Comparison of ENCODE assay signal across 8 mouse cellular contexts in the genomic region with DNA sequence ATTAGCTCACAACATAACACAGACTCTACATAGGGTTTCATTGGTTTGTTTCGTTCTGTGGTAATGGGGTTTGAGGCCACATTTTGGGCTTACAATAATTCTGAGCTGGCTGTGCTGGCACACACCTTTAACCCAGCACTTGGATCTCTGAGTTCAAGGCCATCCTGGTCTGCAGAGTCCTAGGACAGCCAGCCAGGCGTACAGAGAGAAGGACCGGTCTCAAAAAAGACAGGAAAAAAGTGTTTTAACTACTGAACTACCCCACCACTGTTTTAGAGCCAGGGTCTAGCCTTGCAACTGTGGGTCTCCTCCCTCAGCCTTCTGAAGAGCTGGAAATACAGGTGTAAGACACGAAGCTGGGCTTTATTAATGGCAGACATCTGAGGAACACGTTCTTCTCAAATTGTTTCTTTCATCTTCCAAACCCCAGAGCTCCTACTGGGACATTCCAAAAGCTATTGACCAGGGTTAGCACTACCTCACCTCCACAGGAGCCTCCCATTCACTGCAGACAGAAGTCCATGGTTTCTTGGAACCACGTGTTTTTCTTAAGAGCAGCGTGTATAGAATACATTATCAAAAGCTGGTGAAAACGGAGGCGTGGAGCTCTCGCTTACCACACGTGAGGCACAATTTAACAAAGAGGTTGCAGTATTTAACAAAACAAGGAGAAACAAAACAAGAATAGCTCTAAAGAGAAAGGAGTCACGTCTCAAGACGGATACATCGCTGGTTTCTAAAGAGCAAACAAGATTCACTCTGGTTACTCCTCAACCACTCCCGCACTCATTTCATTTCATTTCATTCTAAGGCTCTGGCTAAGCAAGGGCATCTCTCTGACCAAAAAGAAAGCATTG. TPM values are rescaled to one million over a fixed set of nuclear protein-coding genes. Genes with fewer than 3 reads are reported as not detected.
A peak's percentile ranks its signal among the peaks of the same experiment; 100 is the strongest.
DNase-seq lines count a peak whose midpoint lies in the region; ATAC-seq and TF ChIP-seq lines count a peak whose summit lies in the region.

No protein-coding gene starts in this region.

- H3K27ac ChIP-seq in kidney, postnatal 0 days, result 0 out of 2 replicates have a peak overlapping the region, but pooled peaks have one; percentile 94
- no peak overlapping the region for H3K27ac ChIP-seq in bone marrow macrophage, adult 2 months (ENCODE audit: insufficient read depth, low read depth, low read length)
- no peak overlapping the region for H3K27ac ChIP-seq in hindbrain, embryonic 13.5 days
- H3K27ac ChIP-seq in midbrain, embryonic 15.5 days, result peak overlapping the region; percentile 86; the same call in 1 of the 2 replicates

- no peaks in the 10 kb centered on the region for H3K9me3 ChIP-seq in kidney, postnatal 0 days (replicated peaks; ENCODE audit: low read length)
- H3K9me3 ChIP-seq in hindbrain, embryonic 13.5 days, result no peaks in the 10 kb centered on the region
- H3K9me3 ChIP-seq in midbrain, embryonic 15.5 days, result no peaks in the 10 kb centered on the region

- no peak for TF ChIP-seq CTCF in kidney, postnatal 0 days (IDR thresholded peaks at IDR 0.05; ENCODE audit: low read depth)
- TF ChIP-seq CTCF in bone marrow macrophage, adult 2 months (IDR thresholded peaks at IDR 0.05; ENCODE audit: low read depth, low read length), result no peak

- no peak for ATAC-seq in kidney, postnatal 0 days (replicated peaks; ENCODE audit: low FRiP score, low read depth)
- ATAC-seq in hindbrain, embryonic 13.5 days (ENCODE audit: low FRiP score), result no peak
- no peak for ATAC-seq in midbrain, embryonic 15.5 days (replicated peaks)

- peak overlapping the region; percentile 74 for H3K4me2 ChIP-seq in kidney, postnatal 0 days (ENCODE audit: low read length)
- H3K4me2 ChIP-seq in hindbrain, embryonic 13.5 days, result peak overlapping the region; percentile 66
- H3K4me2 ChIP-seq in midbrain, embryonic 15.5 days, result peak overlapping the region; percentile 61

- H3K27me3 ChIP-seq in kidney, postnatal 0 days (ENCODE audit: insufficient read depth, low read length), result no peaks in the 10 kb centered on the region
- no peaks in the 10 kb centered on the region for H3K27me3 ChIP-seq in hindbrain, embryonic 13.5 days
- no peaks in the 10 kb centered on the region for H3K27me3 ChIP-seq in midbrain, embryonic 15.5 days (replicated peaks)

- peak; percentile 21 for DNase-seq in kidney, postnatal 0 days (ENCODE audit: low spot score)
- no peak for DNase-seq in kidney, postnatal 36 days
- no peak for DNase-seq in left cerebral cortex, postnatal 4 days
- DNase-seq in embryo, embryonic 10 days (ENCODE audit: low spot score), result no peak
- no peak for DNase-seq in cerebellum, adult 8-10 months

- intact Hi-C loops in left cerebral cortex, postnatal 4 days (cut with DNase I), result no loop called here

- H3K9ac ChIP-seq in kidney, postnatal 0 days (ENCODE audit: low read depth, low read length), result peak overlapping the region; percentile 83; the same call in 1 of the 2 replicates
- H3K9ac ChIP-seq in hindbrain, embryonic 13.5 days, result peak overlapping the region; percentile 82
- H3K9ac ChIP-seq in midbrain, embryonic 15.5 days, result peak overlapping the region; percentile 69; the same call in 1 of the 2 replicates

- peak overlapping the region; percentile 83 for H3K4me3 ChIP-seq in kidney, postnatal 0 days (replicated peaks; ENCODE audit: low read depth, low read length)
- peak overlapping the region; percentile 78 for H3K4me3 ChIP-seq in bone marrow macrophage, adult 2 months (ENCODE audit: insufficient read depth, low read length)
- H3K4me3 ChIP-seq in hindbrain, embryonic 13.5 days, result peak overlapping the region; percentile 82
- peak overlapping the region; percentile 87 for H3K4me3 ChIP-seq in midbrain, embryonic 15.5 days

- no peak for TF ChIP-seq POLR2A in bone marrow macrophage, adult 2 months (IDR thresholded peaks at IDR 0.05; ENCODE audit: borderline replicate concordance, low read depth, low read length)

- H3K36me3 ChIP-seq in kidney, postnatal 0 days (ENCODE audit: insufficient read depth, low read length), result no peaks in the 10 kb centered on the region
- H3K36me3 ChIP-seq in hindbrain, embryonic 13.5 days, result peaks cover 1% of the 10 kb centered on the region; the same call in 1 of the 2 replicates
- H3K36me3 ChIP-seq in midbrain, embryonic 15.5 days (replicated peaks), result no peaks in the 10 kb centered on the region

- H3K4me1 ChIP-seq in kidney, postnatal 0 days (replicated peaks; ENCODE audit: insufficient read depth, low read length), result no peaks in the 10 kb centered on the region; the same call in 1 of the 2 replicates
- H3K4me1 ChIP-seq in bone marrow macrophage, adult 2 months (ENCODE audit: control insufficient read depth, insufficient read depth, low read length), result peaks cover 4% of the 10 kb centered on the region
- peaks cover 10% of the 10 kb centered on the region for H3K4me1 ChIP-seq in hindbrain, embryonic 13.5 days (replicated peaks)
- peaks cover 14% of the 10 kb centered on the region for H3K4me1 ChIP-seq in midbrain, embryonic 15.5 days

- 50% methylated on average over 15 of the region's 15 CpGs for WGBS in kidney, postnatal 0 days
- 42% methylated on average over 15 of the region's 15 CpGs for WGBS in hindbrain, embryonic 13.5 days
- WGBS in midbrain, embryonic 15.5 days, result 38% methylated on average over 15 of the region's 15 CpGs

RNA-seq across cellular contexts. Expression of a gene that starts 1.3 kb away (rescaled TPM):
- polyA plus RNA-seq in kidney, postnatal 0 days (2015; fragmentation: Nextera tagmentation; extraction: Ambion mirVana), result 138 and 145 TPM in 2 replicates
- polyA plus RNA-seq in bone marrow macrophage, adult 2 months (2012; ENCODE audit: insufficient read depth, insufficient read length, missing spikeins), result 35.0 and 38.7 TPM in 2 replicates
- 139 and 142 TPM in 2 replicates for polyA plus RNA-seq in hindbrain, embryonic 13.5 days (2015; fragmentation: Nextera tagmentation; extraction: Ambion mirVana)
- 111 and 117 TPM in 2 replicates for polyA plus RNA-seq in midbrain, embryonic 15.5 days (2015; fragmentation: Nextera tagmentation; extraction: Ambion mirVana)
- 100 to 1,000 TPM; 108 to 109 TPM for total RNA-seq in left cerebral cortex, postnatal 4 days (2021)

RNA-seq across cellular contexts. Expression of a gene that starts 36.3 kb away (rescaled TPM):
- polyA plus RNA-seq in kidney, postnatal 0 days (2015; fragmentation: Nextera tagmentation; extraction: Ambion mirVana), result 0.09 and 0.21 TPM in 2 replicates
- polyA plus RNA-seq in bone marrow macrophage, adult 2 months (2012; ENCODE audit: insufficient read depth, insufficient read length, missing spikeins), result not detected in 2 replicates
- 0.47 and 1.1 TPM in 2 replicates for polyA plus RNA-seq in hindbrain, embryonic 13.5 days (2015; fragmentation: Nextera tagmentation; extraction: Ambion mirVana)
- 1.1 TPM in 2 replicates for polyA plus RNA-seq in midbrain, embryonic 15.5 days (2015; fragmentation: Nextera tagmentation; extraction: Ambion mirVana)
- total RNA-seq in left cerebral cortex, postnatal 4 days (2021), result under 1 TPM; 0.40 to 0.56 TPM

RNA-seq across cellular contexts. Expression of a gene that starts 41.1 kb away (rescaled TPM):
- polyA plus RNA-seq in kidney, postnatal 0 days (2015; fragmentation: Nextera tagmentation; extraction: Ambion mirVana), result 51.0 and 54.3 TPM in 2 replicates
- 71.9 and 74.8 TPM in 2 replicates for polyA plus RNA-seq in bone marrow macrophage, adult 2 months (2012; ENCODE audit: insufficient read depth, insufficient read length, missing spikeins)
- 34.6 and 35.5 TPM in 2 replicates for polyA plus RNA-seq in hindbrain, embryonic 13.5 days (2015; fragmentation: Nextera tagmentation; extraction: Ambion mirVana)
- polyA plus RNA-seq in midbrain, embryonic 15.5 days (2015; fragmentation: Nextera tagmentation; extraction: Ambion mirVana), result 33.0 and 33.3 TPM in 2 replicates
- total RNA-seq in left cerebral cortex, postnatal 4 days (2021), result 10 to 100 TPM; 32.6 to 34.0 TPM

Comparison
In these comparisons a context has a peak if more than half of its experiments do, and no peak if none do; other contexts are left out.
1. H3K27ac ChIP-seq: peak in kidney, postnatal 0 days (single experiment) and midbrain, embryonic 15.5 days (single experiment); none in bone marrow macrophage, adult 2 months (single experiment) and hindbrain, embryonic 13.5 days (single experiment).
2. Peak in every context shown above with its lines, with median percentiles within 50 percentile points of each other: H3K4me2 ChIP-seq, H3K4me3 ChIP-seq and H3K9ac ChIP-seq.